Comparison of ENCODE assay signal across 8 mouse cellular contexts in the genomic region with DNA sequence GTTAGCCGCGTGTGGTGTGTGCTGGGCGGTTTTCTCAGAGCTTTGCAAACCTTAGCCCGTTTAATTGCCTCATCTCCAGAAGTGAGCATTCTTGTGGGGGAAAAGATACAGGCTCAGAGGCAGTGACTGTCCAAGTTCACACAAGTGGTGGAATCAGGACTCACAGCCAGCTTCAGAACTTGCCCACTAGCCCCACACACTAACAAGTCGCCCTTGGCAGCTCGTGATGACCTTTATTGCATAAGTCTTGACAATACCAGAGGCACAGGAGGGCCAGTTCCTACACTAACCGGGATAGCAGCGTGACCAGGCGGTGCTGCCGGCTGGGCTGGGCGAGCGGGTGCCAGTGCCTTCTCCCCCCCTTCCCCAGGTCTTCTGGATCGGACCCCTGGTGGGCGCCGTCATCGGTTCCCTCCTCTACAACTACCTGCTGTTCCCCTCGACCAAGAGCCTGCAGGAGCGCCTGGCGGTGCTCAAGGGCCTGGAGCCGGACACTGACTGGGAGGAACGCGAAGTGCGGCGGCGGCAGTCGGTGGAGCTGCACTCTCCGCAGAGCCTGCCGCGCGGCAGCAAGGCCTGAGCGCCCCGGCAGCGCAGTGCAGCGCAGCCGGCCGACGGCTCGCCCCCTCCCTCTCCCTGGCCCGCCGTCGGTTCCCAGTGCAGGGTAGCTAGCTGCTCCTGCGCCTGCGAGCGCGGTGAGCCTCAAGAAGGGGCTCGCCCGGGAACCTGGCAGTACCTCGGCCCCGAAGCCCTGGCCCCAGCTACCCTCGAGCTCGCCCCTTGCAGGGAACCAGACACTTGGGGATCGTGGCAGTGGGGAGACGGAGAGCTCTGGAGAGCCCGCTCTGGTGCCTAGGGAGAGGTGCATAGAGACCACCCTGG. TPM values are rescaled to one million over a fixed set of nuclear protein-coding genes. Genes with fewer than 3 reads are reported as not detected.
DNase-seq lines count a peak whose midpoint lies in the region; ATAC-seq and TF ChIP-seq lines count a peak whose summit lies in the region.

No protein-coding gene starts in this region.

- peak overlapping the region; percentile 26 for H3K4me3 ChIP-seq in forebrain, embryonic 11.5 days (ENCODE audit: low read depth, low read length)
- H3K4me3 ChIP-seq in hindbrain, embryonic 13.5 days = peak overlapping the region; percentile 29
- peak overlapping the region; percentile 17; the same call in 1 of the 2 replicates for H3K4me3 ChIP-seq in liver, embryonic 12.5 days
- H3K4me3 ChIP-seq in myocyte = peak overlapping the region; percentile 3

- peak overlapping the region; percentile 53 for H3K4me2 ChIP-seq in forebrain, embryonic 11.5 days (ENCODE audit: low read depth, low read length, severe bottlenecking)
- peak overlapping the region; percentile 54 for H3K4me2 ChIP-seq in hindbrain, embryonic 13.5 days
- peak overlapping the region; percentile 53 for H3K4me2 ChIP-seq in liver, embryonic 12.5 days
- peak overlapping the region; percentile 70 for H3K4me2 ChIP-seq in myocyte (ENCODE audit: low read depth)

- WGBS in forebrain, embryonic 11.5 days = 2% methylated on average over 52 of the region's 54 CpGs
- WGBS in hindbrain, embryonic 13.5 days = 2% methylated on average over 50 of the region's 54 CpGs
- WGBS in liver, embryonic 12.5 days (ENCODE audit: insufficient replicate concordance) = 4% methylated on average over 54 of the region's 54 CpGs

- no peak for TF ChIP-seq POLR2A in myocyte (IDR thresholded peaks at IDR 0.05; ENCODE audit: insufficient read length, low read depth)

- H3K4me1 ChIP-seq in forebrain, embryonic 11.5 days (replicated peaks; ENCODE audit: control insufficient read depth, insufficient read depth, low read length) = peaks cover 12% of the 10 kb centered on the region
- peaks cover 23% of the 10 kb centered on the region for H3K4me1 ChIP-seq in hindbrain, embryonic 13.5 days (replicated peaks)
- peaks cover 10% of the 10 kb centered on the region; the same call in 1 of the 2 replicates for H3K4me1 ChIP-seq in liver, embryonic 12.5 days

- peaks cover 51% of the 10 kb centered on the region for H3K27me3 ChIP-seq in forebrain, embryonic 11.5 days (ENCODE audit: control insufficient read depth, insufficient read depth, low read length)
- H3K27me3 ChIP-seq in hindbrain, embryonic 13.5 days = peaks cover 98% of the 10 kb centered on the region
- H3K27me3 ChIP-seq in liver, embryonic 12.5 days (replicated peaks) = peaks cover 100% of the 10 kb centered on the region
- no peaks in the 10 kb centered on the region for H3K27me3 ChIP-seq in myocyte (ENCODE audit: control insufficient read depth, insufficient read depth, insufficient read length)

- ATAC-seq in forebrain, embryonic 11.5 days (replicated peaks; ENCODE audit: low FRiP score) = 0 out of 2 replicates have a peak, but pooled peaks have one; percentile 36
- ATAC-seq in hindbrain, embryonic 13.5 days (ENCODE audit: low FRiP score) = peak; percentile 47; the same call in 1 of the 2 replicates
- no peak for ATAC-seq in liver, embryonic 12.5 days

- H3K79me2 ChIP-seq in myocyte (ENCODE audit: control insufficient read depth, insufficient read depth) = no peaks in the 10 kb centered on the region

- H3K36me3 ChIP-seq in forebrain, embryonic 11.5 days (ENCODE audit: control insufficient read depth, insufficient read depth, low read length) = no peaks in the 10 kb centered on the region
- H3K36me3 ChIP-seq in hindbrain, embryonic 13.5 days = no peaks in the 10 kb centered on the region
- no peaks in the 10 kb centered on the region for H3K36me3 ChIP-seq in liver, embryonic 12.5 days
- no peaks in the 10 kb centered on the region for H3K36me3 ChIP-seq in myocyte (ENCODE audit: control insufficient read depth, insufficient read depth)

- peak; percentile 32 for DNase-seq in urinary bladder, postnatal 14 days (ENCODE audit: low spot score)
- DNase-seq in urinary bladder, postnatal 4 days (ENCODE audit: low spot score in 2 of 2) = no peak
- DNase-seq in forebrain, embryonic 11.5 days (ENCODE audit: low spot score) = peak; percentile 73
- no peak for DNase-seq in spleen, postnatal 10 days (ENCODE audit: low spot score in 2 of 2)
- no peak for DNase-seq in T-cell, adult 2 months (ENCODE audit: low spot score)

- peak overlapping the region; percentile 39 for H3K9ac ChIP-seq in forebrain, embryonic 11.5 days (ENCODE audit: low read length)
- H3K9ac ChIP-seq in hindbrain, embryonic 13.5 days = peak overlapping the region; percentile 53
- no peak overlapping the region for H3K9ac ChIP-seq in liver, embryonic 12.5 days

- H3K27ac ChIP-seq in forebrain, embryonic 11.5 days (ENCODE audit: low read depth, low read length) = no peak overlapping the region
- no peak overlapping the region for H3K27ac ChIP-seq in hindbrain, embryonic 13.5 days
- H3K27ac ChIP-seq in liver, embryonic 12.5 days = no peak overlapping the region

- no peak overlapping the region for H3ac ChIP-seq in myocyte (ENCODE audit: control insufficient read depth, insufficient read length)

- no peaks in the 10 kb centered on the region for H3K9me3 ChIP-seq in forebrain, embryonic 11.5 days (ENCODE audit: control insufficient read depth, low read length)
- H3K9me3 ChIP-seq in hindbrain, embryonic 13.5 days = no peaks in the 10 kb centered on the region
- H3K9me3 ChIP-seq in liver, embryonic 12.5 days (replicated peaks) = no peaks in the 10 kb centered on the region

TF ChIP-seq in myocyte, 11 proteins besides CTCF, POLR2A, EP300 and RAD21:
- TF ChIP-seq TCF12 (IDR thresholded peaks at IDR 0.05; ENCODE audit: insufficient read depth, poor library complexity, severe bottlenecking) (no peak), MYOG (IDR thresholded peaks at IDR 0.05; ENCODE audit: control insufficient read depth in 1 of 3, insufficient read depth in 1 of 3, insufficient read length in 2 of 3, low read depth in 2 of 3) (peak in 1 of 3 experiments; percentile 16), USF1 (IDR thresholded peaks at IDR 0.05; ENCODE audit: low read depth) (no peak), TCF3 (IDR thresholded peaks at IDR 0.05; ENCODE audit: insufficient read length, low read depth) (no peak), MAX (IDR thresholded peaks at IDR 0.05; ENCODE audit: low read depth) (no peak), MYOD1 (IDR thresholded peaks at IDR 0.05; ENCODE audit: control insufficient read depth in 1 of 3, insufficient read length in 2 of 3, low read depth in 2 of 3) (no peak), CEBPB (IDR thresholded peaks at IDR 0.05; ENCODE audit: insufficient read depth, poor library complexity, severe bottlenecking) (no peak)

RNA-seq across cellular contexts. Expression of gene Aqp2, which starts 4.8 kb away (rescaled TPM):
- polyA plus RNA-seq in forebrain, embryonic 11.5 days (2014; fragmentation: Nextera tagmentation; extraction: Ambion mirVana) = not detected in 2 replicates
- not detected in 2 replicates for polyA plus RNA-seq in hindbrain, embryonic 13.5 days (2015; fragmentation: Nextera tagmentation; extraction: Ambion mirVana)
- not detected in 2 replicates for polyA plus RNA-seq in liver, embryonic 12.5 days (2016; fragmentation: Nextera tagmentation; extraction: Ambion mirVana)
- polyA plus RNA-seq in myocyte (2012; fragmentation: generic; extraction: Trizol) = 0.02 TPM

RNA-seq across cellular contexts. Expression of gene Aqp5, which starts 6.9 kb away (rescaled TPM):
- polyA plus RNA-seq in forebrain, embryonic 11.5 days (2014; fragmentation: Nextera tagmentation; extraction: Ambion mirVana) = 0.17 TPM in 1 of 2 replicates, not detected in the other
- polyA plus RNA-seq in hindbrain, embryonic 13.5 days (2015; fragmentation: Nextera tagmentation; extraction: Ambion mirVana) = 2.1 and 2.5 TPM in 2 replicates
- 0.41 and 1.2 TPM in 2 replicates for polyA plus RNA-seq in liver, embryonic 12.5 days (2016; fragmentation: Nextera tagmentation; extraction: Ambion mirVana)
- polyA plus RNA-seq in myocyte (2012; fragmentation: generic; extraction: Trizol) = 109 TPM

RNA-seq across cellular contexts. Expression of gene Aqp6, which starts 17.5 kb away (rescaled TPM):
- not detected in 2 replicates for polyA plus RNA-seq in forebrain, embryonic 11.5 days (2014; fragmentation: Nextera tagmentation; extraction: Ambion mirVana)
- polyA plus RNA-seq in hindbrain, embryonic 13.5 days (2015; fragmentation: Nextera tagmentation; extraction: Ambion mirVana) = 2.6 and 3.2 TPM in 2 replicates
- not detected in 2 replicates for polyA plus RNA-seq in liver, embryonic 12.5 days (2016; fragmentation: Nextera tagmentation; extraction: Ambion mirVana)
- not detected for polyA plus RNA-seq in myocyte (2012; fragmentation: generic; extraction: Trizol)

RNA-seq across cellular contexts. Expression of gene Faim2, which starts 55.7 kb away (rescaled TPM):
- 0.21 and 0.95 TPM in 2 replicates for polyA plus RNA-seq in forebrain, embryonic 11.5 days (2014; fragmentation: Nextera tagmentation; extraction: Ambion mirVana)
- polyA plus RNA-seq in hindbrain, embryonic 13.5 days (2015; fragmentation: Nextera tagmentation; extraction: Ambion mirVana) = 16.5 and 16.6 TPM in 2 replicates
- polyA plus RNA-seq in liver, embryonic 12.5 days (2016; fragmentation: Nextera tagmentation; extraction: Ambion mirVana) = 0.08 and 0.23 TPM in 2 replicates
- polyA plus RNA-seq in myocyte (2012; fragmentation: generic; extraction: Trizol) = 0.40 TPM

Comparison
In these comparisons a context has a peak if more than half of its experiments do, and no peak if none do; other contexts are left out.
1. DNase-seq: peak in urinary bladder, postnatal 14 days (single experiment) and forebrain, embryonic 11.5 days (single experiment); none in urinary bladder, postnatal 4 days (0 of 2), spleen, postnatal 10 days (0 of 2) and T-cell, adult 2 months (single experiment).
2. RNA of gene Aqp5, which starts 6.9 kb away (polyA plus RNA-seq): 109 TPM in myocyte (single experiment); 2.1 to 2.5 TPM in hindbrain, embryonic 13.5 days, 0.41 to 1.2 TPM in liver, embryonic 12.5 days and 0.17 TPM in forebrain, embryonic 11.5 days; every median in the first group is over 10 times any median in the second.
3. Peak in every context shown above with its lines, with median percentiles within 50 percentile points of each other: H3K4me2 ChIP-seq and H3K4me3 ChIP-seq.